8 mouse cellular contexts compared by ENCODE assay signal in the genomic region with DNA sequence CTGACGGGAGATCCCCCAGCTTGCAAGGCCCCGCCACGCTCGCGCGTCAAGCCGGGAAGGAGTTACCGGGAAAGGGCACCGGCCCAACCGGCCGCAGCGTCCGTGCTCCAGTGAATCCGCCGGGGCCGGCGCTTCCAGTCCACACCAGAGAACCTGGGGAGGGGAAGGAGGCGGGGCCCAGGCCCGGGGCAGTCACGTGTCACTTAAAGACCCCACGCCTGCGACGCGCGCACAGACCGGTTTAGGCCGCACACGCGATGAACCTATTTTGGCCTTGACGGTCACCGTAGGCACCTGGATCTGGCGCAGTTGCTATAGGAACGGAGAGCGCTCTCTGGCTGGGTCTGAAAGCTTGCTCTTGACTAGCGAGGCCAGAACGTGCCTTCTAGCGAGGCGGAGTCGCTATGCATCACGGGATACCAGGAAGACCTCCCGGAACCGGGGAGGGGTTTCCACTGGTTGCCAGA. TPM values are rescaled to one million over a fixed set of nuclear protein-coding genes. Genes with fewer than 3 reads are reported as not detected.
DNase-seq lines count a peak whose midpoint lies in the region; ATAC-seq and TF ChIP-seq lines count a peak whose summit lies in the region.

Gene Dnajc16 (minus strand): TSS at position 408 of the 467 bp plus-strand sequence.

- peak within 1 kb of the TSS; percentile 59 to 81 for H3K4me3 ChIP-seq in ES-E14 (ENCODE audit: insufficient read depth in 1 of 2, low read depth in 1 of 2, low read length in 2 of 2, poor library complexity in 1 of 2, severe bottlenecking in 1 of 2)
- H3K4me3 ChIP-seq in forebrain, embryonic 15.5 days, result peak within 1 kb of the TSS; percentile 91
- H3K4me3 ChIP-seq in lung, adult 2 months (replicated peaks; ENCODE audit: extremely low read depth, low read depth, low read length), result peak within 1 kb of the TSS; percentile 67

- no peaks in the 10 kb centered on the region for H3K27me3 ChIP-seq in forebrain, embryonic 15.5 days

- H3K27ac ChIP-seq in ES-E14 (ENCODE audit: insufficient read depth, low read depth, low read length, poor library complexity, severe bottlenecking), result 0 out of 2 replicates have a peak within 1 kb of the TSS, but pooled peaks have one; percentile 2
- H3K27ac ChIP-seq in forebrain, embryonic 15.5 days (replicated peaks), result peak within 1 kb of the TSS; percentile 75

- ATAC-seq in forebrain, embryonic 15.5 days (replicated peaks), result peak; percentile 90
- peak; percentile 82 for ATAC-seq in neutrophil, adult 5-6 weeks (ENCODE audit: extremely low read depth, insufficient number of reproducible peaks, low FRiP score, poor library complexity, severe bottlenecking)

- peaks cover 2 to 3% of the 10 kb centered on the region in 2 experiments; a peak in 2 of 4 replicates for H3K4me1 ChIP-seq in ES-E14 (ENCODE audit: control insufficient read depth in 2 of 2, insufficient read depth in 2 of 2, low read length in 2 of 2, poor library complexity in 1 of 2)
- peaks cover 31% of the 10 kb centered on the region for H3K4me1 ChIP-seq in forebrain, embryonic 15.5 days
- H3K4me1 ChIP-seq in lung, adult 2 months (ENCODE audit: control insufficient read depth, insufficient read depth, low read length), result peaks cover 12% of the 10 kb centered on the region

- under 1% methylated on average over 42 of the region's 42 CpGs for WGBS in forebrain, embryonic 15.5 days
- WGBS in lung, adult 2 months, result under 1% methylated on average over 42 of the region's 42 CpGs

- in situ Hi-C loops in ES-E14 (cut with MboI; ENCODE audit: low sequenced_read_pairs in 2 of 2, unreplicated experiment in 2 of 2), result no loop called here

- no peaks in the 10 kb centered on the region for H3K36me3 ChIP-seq in ES-E14 (ENCODE audit: control insufficient read depth, insufficient read depth, low read length, poor library complexity, severe bottlenecking)
- peaks cover 2% of the 10 kb centered on the region; the same call in 1 of the 2 replicates for H3K36me3 ChIP-seq in forebrain, embryonic 15.5 days

- H3K4me2 ChIP-seq in forebrain, embryonic 15.5 days (replicated peaks), result peak within 1 kb of the TSS; percentile 82

- H3K9ac ChIP-seq in ES-E14 (ENCODE audit: insufficient read depth, low read depth, low read length, poor library complexity, severe bottlenecking), result peak within 1 kb of the TSS; percentile 90
- H3K9ac ChIP-seq in forebrain, embryonic 15.5 days (replicated peaks), result peak within 1 kb of the TSS; percentile 95

- H3K9me3 ChIP-seq in ES-E14 (ENCODE audit: control insufficient read depth, insufficient read depth, low read depth, low read length), result no peaks in the 10 kb centered on the region
- H3K9me3 ChIP-seq in forebrain, embryonic 15.5 days, result no peaks in the 10 kb centered on the region

- peak; percentile 55; the same call in 1 of the 2 replicates for TF ChIP-seq POLR2A in lung, adult 2 months (IDR thresholded peaks at IDR 0.05; ENCODE audit: borderline replicate concordance, extremely low read depth, low read depth, low read length)

- DNase-seq in ES-E14 (ENCODE audit: low read depth, low spot score), result peak; percentile 99
- DNase-seq in cerebellum, adult 11-12 months, result peak; percentile 98
- peak; percentile 95 for DNase-seq in heart, postnatal 25 days (ENCODE audit: low spot score)
- DNase-seq in layer of hippocampus, adult 18-20 months (ENCODE audit: low spot score in 2 of 2), result peak; percentile 98 to 99
- peak; percentile 92 for DNase-seq in lung, adult 2 months
- DNase-seq in thymus, adult 18-20 months, result peak; percentile 94 to 97

- intact Hi-C loops in heart, postnatal 25 days (cut with DNase I), result loop anchor here (5.0 kb wide), 2 partner anchors 68 to 128 kb away; partner anchors contain the start of genes Ddi2 and Plekhm2

- 0 out of 2 replicates have a peak, but pooled peaks have one; percentile 2 for TF ChIP-seq CTCF in lung, adult 2 months (IDR thresholded peaks at IDR 0.05; ENCODE audit: insufficient read depth, low read length)

TF ChIP-seq in ES-E14, 5 proteins besides CTCF, POLR2A, EP300 and RAD21:
- no peak for TF ChIP-seq ZNF384 (IDR thresholded peaks at IDR 0.05; ENCODE audit: low read depth, low read length)
- TF ChIP-seq HCFC1 (IDR thresholded peaks at IDR 0.05; ENCODE audit: borderline replicate concordance, insufficient read depth, low read length), result peak; percentile 81

RNA-seq across cellular contexts. Expression of gene Dnajc16, which starts in this region (rescaled TPM):
- 12.1 and 19.3 TPM in 2 replicates for total RNA-seq in ES-E14 (2012; rRNA removed)
- polyA plus RNA-seq in forebrain, embryonic 15.5 days (2015; fragmentation: Nextera tagmentation; extraction: Ambion mirVana), result 5.2 and 5.3 TPM in 2 replicates
- 10 to 100 TPM; 17.7 to 22.9 TPM for total RNA-seq in heart, postnatal 25 days (2021)
- 10 to 100 TPM; 44.2 to 48.6 TPM for total RNA-seq in layer of hippocampus, adult 18-20 months (2021)
- polyA plus RNA-seq in lung, adult 2 months (2012; rRNA removed), result 9.6 and 12.0 TPM in 2 replicates
- total RNA-seq in neutrophil, adult 5-6 weeks (2017), result 7.0 and 9.8 TPM in 2 replicates

Comparison
In these comparisons a context has a peak if more than half of its experiments do, and no peak if none do; other contexts are left out.
1. Peak in every context shown above with its lines: DNase-seq, ATAC-seq, H3K4me3 ChIP-seq and H3K27ac ChIP-seq.